Mouse (Mus musculus): ENCODE data around the gene Dok7. TPM values are rescaled to one million over a fixed set of nuclear protein-coding genes. Genes with fewer than 3 reads are reported as not detected.
A peak's percentile ranks its signal among the peaks of the same experiment; 100 is the strongest.

Dok7 gene
- polyA plus RNA-seq, 1 experiment from 2014 or later = 2.6 TPM

GRCm38 (mm10) chr5:35058216-35058615, 1.6 kb downstream of the Dok7 start:
- Histone ChIP-seq H3K4me2 (0 out of 2 replicates have a peak overlapping the region, but pooled peaks have one; percentile 97), H3K27me3 (peaks cover 74% of the 10 kb centered on the region)
- 68% methylated on average over 1 of the region's 1 CpGs for WGBS

GRCm38 (mm10) chr5:35060098-35060497, 3.5 kb downstream of the Dok7 start:
- Histone ChIP-seq H3K4me1 (replicated peaks) (peaks cover 7% of the 10 kb centered on the region), H3K36me3 (no peaks in the 10 kb centered on the region), H3K4me2 (no peak overlapping the region), H3K4me3 (replicated peaks) (no peak overlapping the region), H3K9ac (replicated peaks) (no peak overlapping the region), H3K9me3 (no peaks in the 10 kb centered on the region), H3K27me3 (peaks cover 63% of the 10 kb centered on the region), H3K27ac (no peak overlapping the region)
- WGBS = 62% methylated on average over 3 of the region's 3 CpGs
- no peak for ATAC-seq (ENCODE audit: insufficient number of reproducible peaks, insufficient read depth, low FRiP score, low TSS enrichment, low read depth)

More at GRCm38 (mm10) chr5:35058216-35058615, 1.6 kb downstream of the Dok7 start:
- Histone ChIP-seq H3K4me3 (replicated peaks) (0 out of 2 replicates have a peak overlapping the region, but pooled peaks have one; percentile 59), H3K4me1 (replicated peaks) (peaks cover 7% of the 10 kb centered on the region), H3K9me3 (no peaks in the 10 kb centered on the region), H3K9ac (replicated peaks) (no peak overlapping the region), H3K27ac (no peak overlapping the region), H3K36me3 (no peaks in the 10 kb centered on the region)
- no peak for ATAC-seq (ENCODE audit: insufficient number of reproducible peaks, insufficient read depth, low FRiP score, low TSS enrichment, low read depth)

GRCm38 (mm10) chr5:35069841-35070240, 13.3 kb downstream of the Dok7 start:
- no peak overlapping the region for H3K4me2 ChIP-seq
- WGBS = 87% methylated on average over 2 of the region's 2 CpGs
- no peaks in the 10 kb centered on the region for H3K36me3 ChIP-seq
- no peak overlapping the region for H3K9ac ChIP-seq (replicated peaks)
- H3K4me1 ChIP-seq (replicated peaks) = no peaks in the 10 kb centered on the region
- no peak for ATAC-seq (ENCODE audit: insufficient number of reproducible peaks, insufficient read depth, low FRiP score, low TSS enrichment, low read depth)
- no peak overlapping the region for H3K27ac ChIP-seq
- no peak overlapping the region for H3K4me3 ChIP-seq (replicated peaks)
- no peaks in the 10 kb centered on the region for H3K9me3 ChIP-seq
- no peaks in the 10 kb centered on the region for H3K27me3 ChIP-seq

- WGBS = 85% methylated on average over 8 of the region's 8 CpGs
- Histone ChIP-seq H3K4me3 (replicated peaks) (no peak overlapping the region), H3K9me3 (no peaks in the 10 kb centered on the region), H3K36me3 (no peaks in the 10 kb centered on the region), H3K4me1 (replicated peaks) (no peaks in the 10 kb centered on the region), H3K27me3 (no peaks in the 10 kb centered on the region), H3K4me2 (no peak overlapping the region), H3K9ac (replicated peaks) (no peak overlapping the region), H3K27ac (no peak overlapping the region)
- no peak for ATAC-seq (ENCODE audit: insufficient number of reproducible peaks, insufficient read depth, low FRiP score, low TSS enrichment, low read depth)
Measured at GRCm38 (mm10) chr5:35070314-35070713, 13.7 kb downstream of the Dok7 start.

- H3K4me3 ChIP-seq (replicated peaks) = no peak overlapping the region
- WGBS = 63% methylated on average over 7 of the region's 7 CpGs
- H3K9ac ChIP-seq (replicated peaks) = no peak overlapping the region
- no peak overlapping the region for H3K27ac ChIP-seq
- no peak for ATAC-seq (ENCODE audit: insufficient number of reproducible peaks, insufficient read depth, low FRiP score, low TSS enrichment, low read depth)
- no peaks in the 10 kb centered on the region for H3K4me1 ChIP-seq (replicated peaks)
- no peak overlapping the region for H3K4me2 ChIP-seq
- no peaks in the 10 kb centered on the region for H3K27me3 ChIP-seq
- no peaks in the 10 kb centered on the region for H3K9me3 ChIP-seq
- H3K36me3 ChIP-seq = no peaks in the 10 kb centered on the region
Measured at GRCm38 (mm10) chr5:35070953-35071352, 14.4 kb downstream of the Dok7 start.

GRCm38 (mm10) chr5:35071855-35072254, 15.3 kb downstream of the Dok7 start:
- no peaks in the 10 kb centered on the region for H3K36me3 ChIP-seq
- no peaks in the 10 kb centered on the region for H3K27me3 ChIP-seq
- H3K4me3 ChIP-seq (replicated peaks) = no peak overlapping the region
- H3K9ac ChIP-seq (replicated peaks) = no peak overlapping the region
- no peak overlapping the region for H3K4me2 ChIP-seq
- WGBS = 91% methylated on average over 6 of the region's 6 CpGs
- no peaks in the 10 kb centered on the region for H3K4me1 ChIP-seq (replicated peaks)
- ATAC-seq (ENCODE audit: insufficient number of reproducible peaks, insufficient read depth, low FRiP score, low TSS enrichment, low read depth) = no peak
- no peak overlapping the region for H3K27ac ChIP-seq
- no peaks in the 10 kb centered on the region for H3K9me3 ChIP-seq

- no peak overlapping the region for H3K27ac ChIP-seq
- H3K27me3 ChIP-seq = peaks cover 4% of the 10 kb centered on the region
- H3K4me2 ChIP-seq = no peak overlapping the region
- no peaks in the 10 kb centered on the region for H3K9me3 ChIP-seq
- no peak for ATAC-seq (ENCODE audit: insufficient number of reproducible peaks, insufficient read depth, low FRiP score, low TSS enrichment, low read depth)
- 67% methylated on average over 11 of the region's 11 CpGs for WGBS
- H3K36me3 ChIP-seq = no peaks in the 10 kb centered on the region
- no peak overlapping the region for H3K4me3 ChIP-seq (replicated peaks)
- no peaks in the 10 kb centered on the region for H3K4me1 ChIP-seq (replicated peaks)
- H3K9ac ChIP-seq (replicated peaks) = no peak overlapping the region
Measured at GRCm38 (mm10) chr5:35073235-35073634, 16.7 kb downstream of the Dok7 start.

- Histone ChIP-seq H3K9ac (replicated peaks) (no peak overlapping the region), H3K4me1 (replicated peaks) (no peaks in the 10 kb centered on the region), H3K4me3 (replicated peaks) (no peak overlapping the region), H3K27ac (no peak overlapping the region), H3K36me3 (no peaks in the 10 kb centered on the region), H3K27me3 (peaks cover 12% of the 10 kb centered on the region), H3K9me3 (no peaks in the 10 kb centered on the region), H3K4me2 (no peak overlapping the region)
- WGBS = 77% methylated on average over 9 of the region's 9 CpGs
- no peak for ATAC-seq (ENCODE audit: insufficient number of reproducible peaks, insufficient read depth, low FRiP score, low TSS enrichment, low read depth)
Measured at GRCm38 (mm10) chr5:35073992-35074391, 17.4 kb downstream of the Dok7 start.

GRCm38 (mm10) chr5:35076369-35076768, 19.8 kb downstream of the Dok7 start:
- no peak for ATAC-seq (ENCODE audit: insufficient number of reproducible peaks, insufficient read depth, low FRiP score, low TSS enrichment, low read depth)
- WGBS = 89% methylated on average over 1 of the region's 1 CpGs
- no peaks in the 10 kb centered on the region for H3K36me3 ChIP-seq

GRCm38 (mm10) chr5:35079101-35079500, 22.5 kb downstream of the Dok7 start:
- H3K36me3 ChIP-seq = no peaks in the 10 kb centered on the region
- no peak overlapping the region for H3K4me3 ChIP-seq (replicated peaks)
- no peak overlapping the region for H3K9ac ChIP-seq (replicated peaks)
- ATAC-seq (ENCODE audit: insufficient number of reproducible peaks, insufficient read depth, low FRiP score, low TSS enrichment, low read depth) = no peak
- no peak overlapping the region for H3K4me2 ChIP-seq
- peaks cover 6% of the 10 kb centered on the region; the same call in 1 of the 2 replicates for H3K4me1 ChIP-seq (replicated peaks)
- H3K27ac ChIP-seq = no peak overlapping the region
- peaks cover 28% of the 10 kb centered on the region for H3K27me3 ChIP-seq
- no peaks in the 10 kb centered on the region for H3K9me3 ChIP-seq
- 35% methylated on average over 18 of the region's 18 CpGs for WGBS

More at GRCm38 (mm10) chr5:35076369-35076768, 19.8 kb downstream of the Dok7 start:
- no peak overlapping the region for H3K9ac ChIP-seq (replicated peaks)
- no peaks in the 10 kb centered on the region for H3K9me3 ChIP-seq
- peaks cover 6% of the 10 kb centered on the region; the same call in 1 of the 2 replicates for H3K4me1 ChIP-seq (replicated peaks)
- H3K27me3 ChIP-seq = peaks cover 28% of the 10 kb centered on the region
- no peak overlapping the region for H3K4me2 ChIP-seq
- no peak overlapping the region for H3K4me3 ChIP-seq (replicated peaks)
- no peak overlapping the region for H3K27ac ChIP-seq

GRCm38 (mm10) chr5:35084913-35085312, 28.3 kb downstream of the Dok7 start:
- ATAC-seq (ENCODE audit: insufficient number of reproducible peaks, insufficient read depth, low FRiP score, low TSS enrichment, low read depth) = no peak
- 66% methylated on average over 3 of the region's 3 CpGs for WGBS
- no peak overlapping the region for H3K9ac ChIP-seq (replicated peaks)

More at GRCm38 (mm10) chr5:35084913-35085312, 28.3 kb downstream of the Dok7 start:
- Histone ChIP-seq H3K4me1 (replicated peaks) (no peaks in the 10 kb centered on the region), H3K4me2 (no peak overlapping the region), H3K27me3 (peaks cover 8% of the 10 kb centered on the region; the same call in 1 of the 2 replicates), H3K27ac (no peak overlapping the region), H3K9me3 (no peaks in the 10 kb centered on the region), H3K36me3 (no peaks in the 10 kb centered on the region), H3K4me3 (replicated peaks) (no peak overlapping the region)
